Mouse (Mus musculus) midbrain, embryonic 15.5 days (tissue): ENCODE data around the gene Timm50. TPM values are rescaled to one million over a fixed set of nuclear protein-coding genes. Genes with fewer than 3 reads are reported as not detected.

Source experiments
- ATAC-seq: fragments of 200-750 bp; cut with Nextera tagmentation; replicated peaks from 2 replicates; pipeline ENCODE4 v1.8.0; 2017; ENCODE audit warnings: moderate TSS enrichment
- H3K27ac ChIP-seq: fragments of 300-500 bp; sonication (generic); 2 replicates; pipeline ENCODE4 v1.5.1; 2015; ENCODE audit warnings: mild to moderate bottlenecking, inconsistent platforms
- H3K27me3 ChIP-seq: fragments of 300-500 bp; sonication (generic); replicated peaks from 2 replicates; pipeline ENCODE4 v1.6.1; 2015; ENCODE audit warnings: inconsistent platforms
- H3K36me3 ChIP-seq: fragments of 300-500 bp; sonication (generic); replicated peaks from 2 replicates; pipeline ENCODE4 v1.6.1; 2015; ENCODE audit warnings: inconsistent platforms
- H3K4me1 ChIP-seq: fragments of 300-500 bp; sonication (generic); 2 replicates; pipeline ENCODE4 v1.6.1; 2015; ENCODE audit warnings: inconsistent platforms
- H3K4me2 ChIP-seq: fragments of 300-500 bp; sonication (generic); 2 replicates; pipeline ENCODE4 v1.6.1; 2015; ENCODE audit warnings: inconsistent platforms, mild to moderate bottlenecking, moderate library complexity
- H3K4me3 ChIP-seq: fragments of 300-500 bp; sonication (generic); 2 replicates; pipeline ENCODE4 v1.5.1; 2015; ENCODE audit warnings: mild to moderate bottlenecking, inconsistent platforms
- H3K9ac ChIP-seq: fragments of 300-500 bp; sonication (generic); 2 replicates; pipeline ENCODE4 v1.6.1; 2015; ENCODE audit warnings: mild to moderate bottlenecking, inconsistent platforms
- H3K9me3 ChIP-seq: fragments of 300-500 bp; sonication (generic); 2 replicates; pipeline ENCODE4 v1.6.1; 2016; ENCODE audit warnings: inconsistent platforms
- WGBS: fragments of 180-500 bp; shearing (Covaris S2); methylation state at CpG from one replicate; pipeline ENCODE4 v1.1.7; 2015; ENCODE audit warnings: mixed read lengths; 5-methylcytosine and 5-hydroxymethylcytosine counted together
- polyA plus RNA-seq: library from polyadenylated mRNA; unstranded; fragments of >200 nt; fragmentation: Nextera tagmentation; extraction: Ambion mirVana; gene quantifications from 2 replicates; pipeline ENCODE4 v1.2.1, GENCODE M21; 2015

The Timm50 gene
- 129 and 136 TPM in 2 replicates for polyA plus RNA-seq

- ATAC-seq = peak; percentile 96
- no peaks in the 10 kb centered on the region for H3K9me3 ChIP-seq
- H3K4me1 ChIP-seq = peaks cover 22% of the 10 kb centered on the region
- H3K4me2 ChIP-seq = peak within 1 kb of the TSS; percentile 95
- H3K9ac ChIP-seq = peak within 1 kb of the TSS; percentile 97
- peak within 1 kb of the TSS; percentile 83 for H3K27ac ChIP-seq
- under 1% methylated on average over 45 of the region's 45 CpGs for WGBS
- peaks cover 43% of the 10 kb centered on the region for H3K36me3 ChIP-seq
- H3K4me3 ChIP-seq = peak within 1 kb of the TSS; percentile 86
- H3K27me3 ChIP-seq = no peaks in the 10 kb centered on the region
Measured at GRCm38 (mm10) chr7:28311926-28312543, at the start of gene Timm50. Gene Timm50, minus strand, starts transcription at chr7:28312072.

GRCm38 (mm10) chr7:28360291-28360690 lies 48.4 kb upstream of the Timm50 start:
- no peaks in the 10 kb centered on the region for H3K27me3 ChIP-seq
- no peak for ATAC-seq
- H3K27ac ChIP-seq = no peak overlapping the region
- H3K4me2 ChIP-seq = no peak overlapping the region
- H3K4me1 ChIP-seq = peaks cover 14% of the 10 kb centered on the region; the same call in 1 of the 2 replicates
- 93% methylated on average over 6 of the region's 6 CpGs for WGBS
- no peaks in the 10 kb centered on the region for H3K9me3 ChIP-seq
- no peak overlapping the region for H3K4me3 ChIP-seq
- H3K9ac ChIP-seq = no peak overlapping the region
- peaks cover 23% of the 10 kb centered on the region; the same call in 1 of the 2 replicates for H3K36me3 ChIP-seq

GRCm38 (mm10) chr7:28359854-28360253 lies 48.0 kb upstream of the Timm50 start:
- Histone ChIP-seq H3K27me3 (no peaks in the 10 kb centered on the region), H3K4me1 (peaks cover 14% of the 10 kb centered on the region; the same call in 1 of the 2 replicates), H3K4me3 (no peak overlapping the region), H3K9me3 (no peaks in the 10 kb centered on the region), H3K9ac (no peak overlapping the region), H3K36me3 (peaks cover 22% of the 10 kb centered on the region; the same call in 1 of the 2 replicates), H3K27ac (no peak overlapping the region), H3K4me2 (no peak overlapping the region)
- WGBS = 95% methylated on average over 10 of the region's 10 CpGs
- no peak for ATAC-seq

- peak overlapping the region; percentile 47 for H3K27ac ChIP-seq
Measured at GRCm38 (mm10) chr7:28358431-28358830, 46.6 kb upstream of the Timm50 start.

GRCm38 (mm10) chr7:28357984-28358383 lies 46.1 kb upstream of the Timm50 start:
- 1% methylated on average over 5 of the region's 5 CpGs for WGBS
- H3K36me3 ChIP-seq = peaks cover 33% of the 10 kb centered on the region
- peaks cover 14% of the 10 kb centered on the region; the same call in 1 of the 2 replicates for H3K4me1 ChIP-seq
- no peak overlapping the region for H3K4me3 ChIP-seq
- ATAC-seq = no peak
- peak overlapping the region; percentile 18; the same call in 1 of the 2 replicates for H3K9ac ChIP-seq
- H3K9me3 ChIP-seq = no peaks in the 10 kb centered on the region
- H3K4me2 ChIP-seq = no peak overlapping the region
- H3K27me3 ChIP-seq = no peaks in the 10 kb centered on the region
- H3K27ac ChIP-seq = peak overlapping the region; percentile 47; the same call in 1 of the 2 replicates

More at GRCm38 (mm10) chr7:28358431-28358830, 46.6 kb upstream of the Timm50 start:
- Histone ChIP-seq H3K4me2 (no peak overlapping the region), H3K4me1 (peaks cover 14% of the 10 kb centered on the region; the same call in 1 of the 2 replicates), H3K4me3 (no peak overlapping the region), H3K36me3 (peaks cover 28% of the 10 kb centered on the region), H3K9me3 (no peaks in the 10 kb centered on the region), H3K27me3 (no peaks in the 10 kb centered on the region), H3K9ac (0 out of 2 replicates have a peak overlapping the region, but pooled peaks have one; percentile 18)
- 37% methylated on average over 7 of the region's 7 CpGs for whole genome bisulfite sequencing
- ATAC-seq = no peak

GRCm38 (mm10) chr7:28356981-28357380 lies 45.1 kb upstream of the Timm50 start:
- WGBS = under 1% methylated on average over 5 of the region's 5 CpGs
- Histone ChIP-seq H3K4me1 (peaks cover 15% of the 10 kb centered on the region), H3K4me3 (no peak overlapping the region), H3K9ac (no peak overlapping the region), H3K4me2 (no peak overlapping the region), H3K36me3 (peaks cover 30% of the 10 kb centered on the region), H3K27me3 (no peaks in the 10 kb centered on the region), H3K27ac (peak overlapping the region; percentile 47; the same call in 1 of the 2 replicates), H3K9me3 (no peaks in the 10 kb centered on the region)
- ATAC-seq = no peak

- 84% methylated on average over 3 of the region's 3 CpGs for WGBS
- Histone ChIP-seq H3K27ac (no peak overlapping the region), H3K36me3 (peaks cover 22% of the 10 kb centered on the region)
Measured at GRCm38 (mm10) chr7:28355221-28355620, 43.3 kb upstream of the Timm50 start.

GRCm38 (mm10) chr7:28354596-28354995 lies 42.7 kb upstream of the Timm50 start:
- Histone ChIP-seq H3K9me3 (no peaks in the 10 kb centered on the region), H3K4me1 (peaks cover 30% of the 10 kb centered on the region), H3K4me3 (no peak overlapping the region), H3K27me3 (no peaks in the 10 kb centered on the region), H3K9ac (no peak overlapping the region), H3K27ac (no peak overlapping the region), H3K4me2 (no peak overlapping the region), H3K36me3 (peaks cover 22% of the 10 kb centered on the region)
- no peak for ATAC-seq
- 95% methylated on average over 3 of the region's 3 CpGs for WGBS

More at GRCm38 (mm10) chr7:28355221-28355620, 43.3 kb upstream of the Timm50 start:
- Histone ChIP-seq H3K4me1 (peaks cover 24% of the 10 kb centered on the region), H3K9me3 (no peaks in the 10 kb centered on the region), H3K4me2 (no peak overlapping the region), H3K27me3 (no peaks in the 10 kb centered on the region), H3K4me3 (no peak overlapping the region), H3K9ac (no peak overlapping the region)
- no peak for ATAC-seq

- ATAC-seq = no peak
- 85% methylated on average over 3 of the region's 3 CpGs for WGBS
- peaks cover 22% of the 10 kb centered on the region for H3K36me3 ChIP-seq
- no peaks in the 10 kb centered on the region for H3K9me3 ChIP-seq
- H3K4me3 ChIP-seq = no peak overlapping the region
- H3K9ac ChIP-seq = no peak overlapping the region
- no peaks in the 10 kb centered on the region for H3K27me3 ChIP-seq
- H3K4me1 ChIP-seq = peaks cover 30% of the 10 kb centered on the region
- no peak overlapping the region for H3K4me2 ChIP-seq
- H3K27ac ChIP-seq = no peak overlapping the region
Measured at GRCm38 (mm10) chr7:28354113-28354581, 42.3 kb upstream of the Timm50 start.

GRCm38 (mm10) chr7:28353267-28353666 lies 41.4 kb upstream of the Timm50 start:
- Histone ChIP-seq H3K9ac (no peak overlapping the region), H3K4me2 (no peak overlapping the region), H3K27me3 (no peaks in the 10 kb centered on the region), H3K4me3 (no peak overlapping the region), H3K36me3 (peaks cover 22% of the 10 kb centered on the region), H3K4me1 (peaks cover 24% of the 10 kb centered on the region), H3K9me3 (no peaks in the 10 kb centered on the region), H3K27ac (no peak overlapping the region)
- no peak for ATAC-seq
- WGBS = 100% methylated on average over 2 of the region's 2 CpGs

- Histone ChIP-seq H3K9ac (peak overlapping the region; percentile 97), H3K4me1 (peaks cover 17% of the 10 kb centered on the region), H3K27ac (no peak overlapping the region), H3K4me2 (peak overlapping the region; percentile 96), H3K36me3 (peaks cover 22% of the 10 kb centered on the region), H3K4me3 (peak overlapping the region; percentile 94), H3K27me3 (no peaks in the 10 kb centered on the region), H3K9me3 (no peaks in the 10 kb centered on the region)
- 45% methylated on average over 4 of the region's 4 CpGs for WGBS
- no peak for ATAC-seq
Measured at GRCm38 (mm10) chr7:28351676-28352191, 39.9 kb upstream of the Timm50 start.

GRCm38 (mm10) chr7:28350155-28350883 lies 38.4 kb upstream of the Timm50 start, which contains the start of gene Rps16:
Gene Rps16, plus strand, starts transcription at chr7:28350652.
- Histone ChIP-seq H3K4me2 (peak within 1 kb of the TSS; percentile 96), H3K27ac (peak within 1 kb of the TSS; percentile 86), H3K27me3 (no peaks in the 10 kb centered on the region), H3K4me1 (peaks cover 17% of the 10 kb centered on the region), H3K9me3 (no peaks in the 10 kb centered on the region), H3K9ac (peak within 1 kb of the TSS; percentile 97), H3K36me3 (peaks cover 22% of the 10 kb centered on the region), H3K4me3 (peak within 1 kb of the TSS; percentile 94)
- ATAC-seq = peak; percentile 93
- WGBS = under 1% methylated on average over 49 of the region's 50 CpGs
